Mouse (Mus musculus): ENCODE measurements at regions not wholly inside any gene's neighbourhood (a gene's known extent, or its start where the extent isn't known, plus 50 kb on each side); places are given as distances from the start of the nearest gene placed in this dataset.

GRCm38 (mm10) chr13:37718364-37718763 lies 59.8 kb upstream of the Rreb1 start:
- Histone ChIP-seq H3K9me3 (no peaks in the 10 kb centered on the region), H3K27me3 (replicated peaks) (no peaks in the 10 kb centered on the region), H3K9ac (no peak overlapping the region), H3K4me3 (no peak overlapping the region), H3K4me1 (peaks cover 5% of the 10 kb centered on the region), H3K4me2 (no peak overlapping the region), H3K36me3 (no peaks in the 10 kb centered on the region), H3K27ac (replicated peaks) (no peak overlapping the region)
- no peak for ATAC-seq (ENCODE audit: extremely low read depth, insufficient number of reproducible peaks, low FRiP score, low TSS enrichment)
- WGBS: 49% methylated on average over 4 of the region's 4 CpGs
